In the genomic region with DNA sequence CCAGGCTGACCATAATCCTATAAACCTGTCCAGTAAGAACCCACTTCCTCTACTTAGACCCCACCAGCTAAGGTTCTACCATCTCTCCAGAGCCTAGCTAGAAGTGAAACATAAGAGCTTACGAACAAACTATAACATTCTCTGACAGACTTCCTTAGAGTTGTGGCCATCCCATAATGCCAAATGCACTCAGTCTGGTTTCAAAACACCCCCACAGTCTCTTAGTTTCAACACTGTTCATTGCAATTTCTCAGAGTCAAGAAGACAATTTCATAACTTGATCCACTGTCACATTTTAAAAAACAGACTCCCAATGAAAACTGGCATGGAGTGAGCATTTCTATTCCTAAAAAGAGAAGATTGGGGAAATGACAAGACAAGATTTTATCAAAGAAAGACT, we compare ENCODE assay signal across 35 mouse cellular contexts.
"Had no signal": no experiment of that assay in that cellular context is flagged by ENCODE, and none has a peak within 500 bp of the region (broad histone marks: within the 10 kb centered on the region; RNA-seq: fewer than 3 reads in every experiment).

No protein-coding gene starts in this region.

- H3K27ac ChIP-seq: heart, embryonic 10.5 days; heart, embryonic 13.5 days; heart, embryonic 15.5 days; hindbrain, embryonic 10.5 days; hindbrain, embryonic 12.5 days; hindbrain, embryonic 13.5 days; hindbrain, embryonic 14.5 days; hindbrain, embryonic 15.5 days; hindbrain, postnatal 0 days; intestine, embryonic 15.5 days; kidney, embryonic 15.5 days; kidney, postnatal 0 days; layer of hippocampus, adult 2 months had no signal

- H3K36me3 ChIP-seq: heart, embryonic 10.5 days; heart, embryonic 12.5 days; heart, embryonic 13.5 days; heart, embryonic 15.5 days; hindbrain, embryonic 10.5 days; hindbrain, embryonic 12.5 days; hindbrain, embryonic 13.5 days; hindbrain, embryonic 15.5 days; intestine, embryonic 15.5 days; kidney, embryonic 15.5 days had no signal

- H3K4me3 ChIP-seq: heart, embryonic 10.5 days; heart, embryonic 12.5 days; heart, embryonic 13.5 days; heart, embryonic 15.5 days; hindbrain, embryonic 10.5 days; hindbrain, embryonic 12.5 days; hindbrain, embryonic 13.5 days; hindbrain, embryonic 15.5 days; intestine, embryonic 15.5 days; kidney, embryonic 15.5 days; layer of hippocampus, adult 2 months had no signal

- DNase-seq: heart, postnatal 10 days; heart, postnatal 14 days; heart, postnatal 36 days; heart, postnatal 4 days; kidney, adult 11 months; kidney, adult 18-20 months; kidney, adult 2 months; kidney, adult 8-10 months; kidney, adult 9 months; kidney, postnatal 10 days; kidney, postnatal 14 days; kidney, postnatal 25 days; kidney, postnatal 36 days; kidney, postnatal 4 days; layer of hippocampus, adult 9-11 months; layer of hippocampus, postnatal 36 days had no signal

- H3K9ac ChIP-seq: heart, embryonic 12.5 days; heart, embryonic 13.5 days; heart, embryonic 15.5 days; hindbrain, embryonic 12.5 days; hindbrain, embryonic 13.5 days; hindbrain, embryonic 14.5 days; hindbrain, embryonic 15.5 days; intestine, embryonic 15.5 days; kidney, embryonic 15.5 days had no signal

- H3K4me1 ChIP-seq: heart, embryonic 10.5 days; heart, embryonic 12.5 days; heart, embryonic 13.5 days; heart, embryonic 15.5 days; hindbrain, embryonic 10.5 days; hindbrain, embryonic 12.5 days; hindbrain, embryonic 13.5 days; hindbrain, embryonic 15.5 days; intestine, embryonic 15.5 days; kidney, embryonic 15.5 days had no signal

- H3K9me3 ChIP-seq: heart, embryonic 10.5 days; heart, embryonic 12.5 days; heart, embryonic 15.5 days; hindbrain, embryonic 10.5 days; hindbrain, embryonic 12.5 days; hindbrain, embryonic 13.5 days; hindbrain, embryonic 15.5 days; intestine, embryonic 15.5 days; kidney, embryonic 15.5 days had no signal

- H3K27me3 ChIP-seq: heart, embryonic 12.5 days; heart, embryonic 13.5 days; heart, embryonic 15.5 days; hindbrain, embryonic 12.5 days; hindbrain, embryonic 13.5 days; hindbrain, embryonic 15.5 days; intestine, embryonic 15.5 days; kidney, embryonic 15.5 days had no signal

- H3K4me2 ChIP-seq: heart, embryonic 11.5 days; heart, embryonic 12.5 days; heart, embryonic 13.5 days; heart, embryonic 15.5 days; hindbrain, embryonic 12.5 days; hindbrain, embryonic 13.5 days; hindbrain, embryonic 14.5 days; hindbrain, embryonic 15.5 days; intestine, embryonic 15.5 days; kidney, embryonic 15.5 days had no signal

- ATAC-seq: hindbrain, embryonic 16.5 days; hindbrain, postnatal 0 days; inflammation-experienced regulatory T-cells, adult 6 months; intestine, embryonic 15.5 days; intestine, embryonic 16.5 days; intestine, postnatal 0 days had no signal
